Mouse (Mus musculus): ENCODE results near the gene Nova1.
A peak's percentile ranks its signal among the peaks of the same experiment; 100 is the strongest.

Gene Nova1

GRCm38 (mm10) chr12:46818856-46819347, at the start of gene Nova1:
Gene Nova1 (minus strand): TSS chr12:46818929.
- DNase-seq (ENCODE audit: low read depth, low spot score), result no peak

DNA sequence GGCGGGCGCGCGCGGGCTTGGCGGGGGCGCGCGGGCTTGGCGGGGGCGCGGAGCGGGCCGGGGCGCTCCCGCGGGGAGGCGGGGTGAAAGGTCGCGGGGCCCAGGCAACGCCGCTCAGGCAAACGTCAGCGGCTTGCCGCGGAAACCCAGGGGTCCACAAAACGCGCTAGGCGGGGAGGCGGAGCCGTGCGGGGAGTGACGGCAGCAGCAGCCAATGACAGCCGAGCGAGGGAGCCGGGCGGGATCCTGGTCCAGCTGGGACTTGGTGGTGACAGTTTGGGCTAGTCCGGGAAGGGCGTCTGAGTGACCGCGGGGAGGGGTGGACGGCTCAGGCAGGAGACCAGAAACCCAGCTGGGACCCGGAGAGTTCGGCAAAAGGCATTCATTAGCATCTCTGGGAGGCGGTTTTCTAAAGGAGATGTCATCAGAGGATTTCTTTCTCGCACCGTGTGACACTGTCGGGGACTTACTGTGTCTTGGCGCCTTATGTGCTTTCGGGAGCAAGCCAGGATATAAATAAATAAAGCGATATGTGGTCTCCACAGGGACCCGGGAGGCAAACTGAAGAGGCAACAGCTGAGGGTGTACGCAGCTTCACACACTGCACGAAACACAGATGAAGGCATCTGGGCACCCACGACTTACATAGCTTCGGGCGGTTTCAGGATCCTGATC, 756 bp upstream of the Nova1 start:
- DNase-seq (ENCODE audit: low read depth, low spot score), result peak; percentile 17

- DNase-seq (ENCODE audit: low read depth, low spot score), result no peak
These were observed 491 bp downstream of the Nova1 start for GRCm38 (mm10) chr12:46818021-46818855.

DNA sequence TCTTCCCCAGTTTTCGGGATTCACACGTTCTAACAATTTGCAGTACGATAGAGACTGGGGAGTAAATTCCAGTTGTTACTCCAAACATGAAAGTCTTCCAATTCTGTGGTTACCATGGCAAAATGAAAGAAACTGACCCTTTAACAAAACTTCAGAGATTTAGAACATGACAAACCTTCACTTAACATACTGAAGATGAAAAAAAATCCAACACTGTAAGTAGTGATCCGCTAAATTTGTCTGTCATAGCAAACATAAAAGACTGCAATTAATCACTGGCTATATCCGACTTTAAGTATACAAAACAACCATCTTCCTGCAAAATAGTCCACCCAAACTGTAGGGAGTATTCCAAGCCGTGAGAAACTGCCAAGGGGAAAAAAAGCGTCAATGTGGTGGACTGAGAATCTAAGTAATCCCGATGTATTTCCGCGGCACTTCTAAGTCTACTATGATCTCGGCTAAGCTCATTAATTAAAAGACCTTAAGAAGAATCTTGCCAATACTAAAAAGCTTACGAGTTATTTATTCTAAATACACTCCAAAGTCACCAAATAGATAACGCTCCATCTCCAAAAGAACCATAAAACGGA, 1.4 kb downstream of the Nova1 start:
- no peak for DNase-seq (ENCODE audit: low read depth, low spot score)

- no peak for DNase-seq (ENCODE audit: low read depth, low spot score)
These were observed 2.4 kb downstream of the Nova1 start for GRCm38 (mm10) chr12:46816291-46816690.

DNA sequence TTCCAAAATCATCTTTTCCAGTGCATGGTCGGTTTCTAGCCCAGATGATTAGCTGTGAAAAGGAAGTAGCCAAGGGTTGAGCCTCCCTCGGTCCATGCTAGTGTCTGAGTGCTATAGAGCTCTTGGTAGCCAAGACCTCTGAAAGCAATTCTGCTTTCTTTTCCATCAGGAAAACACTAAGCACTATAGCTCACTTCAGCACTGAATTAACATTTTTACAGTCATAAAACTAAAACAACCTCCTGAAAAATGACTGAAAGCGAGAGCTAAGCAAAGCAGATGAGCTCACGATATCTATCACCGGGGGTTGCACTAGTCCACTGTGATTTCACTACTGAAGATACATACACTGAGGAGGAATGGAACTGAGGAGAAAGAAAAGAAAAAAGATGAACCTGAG, 3.0 kb downstream of the Nova1 start:
- no peak for DNase-seq (ENCODE audit: low read depth, low spot score)

GRCm38 (mm10) chr12:46814820-46815219, 3.9 kb downstream of the Nova1 start:
- no peak for DNase-seq (ENCODE audit: low read depth, low spot score)

- DNase-seq (ENCODE audit: low read depth, low spot score), result no peak
These were observed 17.4 kb downstream of the Nova1 start for GRCm38 (mm10) chr12:46801311-46801710.

- no peak for DNase-seq (ENCODE audit: low read depth, low spot score)
These were observed 36.1 kb downstream of the Nova1 start for GRCm38 (mm10) chr12:46782301-46783280.

DNA sequence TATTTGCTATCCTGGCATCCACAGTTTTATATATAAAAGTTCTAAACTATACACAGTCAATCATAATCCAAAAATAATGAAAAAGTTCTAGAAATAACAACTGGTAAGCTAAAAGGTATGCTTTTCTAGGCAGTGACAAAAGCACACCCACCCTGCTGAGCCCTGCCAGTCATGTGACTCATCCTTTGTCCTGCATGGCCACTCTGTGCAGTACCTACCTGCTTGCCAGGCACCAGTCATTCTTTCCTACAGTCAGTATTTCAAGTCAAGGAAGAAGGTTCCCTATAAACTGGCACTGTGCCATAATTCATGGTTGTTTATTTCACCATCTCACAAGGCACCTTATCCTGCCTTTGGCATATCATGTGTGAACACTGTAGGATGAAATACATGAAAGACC, 37.2 kb downstream of the Nova1 start:
- no peak for DNase-seq (ENCODE audit: low read depth, low spot score)

DNA sequence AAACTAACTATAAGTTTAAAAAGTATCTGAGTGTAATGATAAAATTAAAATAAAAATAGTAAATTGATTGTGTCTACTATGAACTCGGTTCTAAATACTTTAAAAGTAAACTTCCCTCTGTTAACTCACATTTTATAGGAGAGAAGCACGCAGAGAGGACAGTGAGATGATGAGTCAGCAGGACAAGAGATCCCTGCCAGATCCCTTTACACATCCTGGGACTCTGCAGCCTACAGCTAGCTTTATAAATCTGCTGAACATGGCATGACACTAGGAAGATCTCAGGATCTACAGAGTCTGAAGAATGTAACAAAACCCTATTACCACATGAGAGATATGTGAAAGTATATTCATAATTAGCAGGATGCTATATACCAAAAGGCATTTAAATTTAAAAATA, 37.7 kb downstream of the Nova1 start:
- no peak for DNase-seq (ENCODE audit: low read depth, low spot score)

- DNase-seq (ENCODE audit: low read depth, low spot score), result no peak
These were observed 59.3 kb downstream of the Nova1 start for GRCm38 (mm10) chr12:46759450-46759849.

- DNase-seq (ENCODE audit: low read depth, low spot score), result no peak
These were observed 64.3 kb downstream of the Nova1 start for GRCm38 (mm10) chr12:46754325-46754848.

DNA sequence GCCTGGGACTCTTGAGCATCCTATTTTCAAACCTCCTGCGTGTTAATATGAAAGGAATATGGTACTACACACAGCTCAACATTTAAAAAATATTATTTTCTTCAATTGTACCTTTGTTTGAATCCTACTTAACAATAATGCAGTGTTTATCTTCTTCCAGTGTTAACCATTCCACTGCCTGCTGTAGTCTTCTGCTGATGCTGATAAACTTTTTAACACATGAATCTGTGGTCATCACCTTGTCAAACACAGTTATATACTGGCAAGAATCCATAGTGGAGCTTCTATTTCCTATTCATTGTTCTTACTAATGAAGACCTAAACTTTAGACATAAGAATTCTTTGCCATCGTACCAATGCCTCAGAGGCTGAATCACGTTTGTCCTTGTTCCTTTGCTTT, 65.6 kb downstream of the Nova1 start:
- no peak for DNase-seq (ENCODE audit: low read depth, low spot score)

DNA sequence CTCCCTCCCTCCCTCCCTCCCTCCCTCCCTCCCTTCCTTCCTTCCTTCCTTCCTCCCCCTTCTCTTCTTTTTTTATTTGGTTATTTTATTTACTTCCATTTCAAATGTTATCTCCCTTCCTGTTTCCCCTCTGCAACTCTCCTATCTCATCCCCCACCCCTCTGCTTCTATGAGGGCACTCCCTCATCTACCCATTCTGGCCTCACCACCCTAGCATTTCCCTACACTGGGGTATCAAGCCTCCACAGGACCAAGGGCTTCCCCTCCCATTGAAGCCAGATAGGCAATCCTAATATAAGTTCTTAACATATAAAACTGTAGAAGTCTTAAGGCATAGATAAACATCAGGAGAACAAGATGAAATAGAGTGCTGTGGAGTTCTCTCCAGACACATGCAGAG, 85.5 kb downstream of the Nova1 start:
- DNase-seq (ENCODE audit: low read depth, low spot score), result no peak

DNA sequence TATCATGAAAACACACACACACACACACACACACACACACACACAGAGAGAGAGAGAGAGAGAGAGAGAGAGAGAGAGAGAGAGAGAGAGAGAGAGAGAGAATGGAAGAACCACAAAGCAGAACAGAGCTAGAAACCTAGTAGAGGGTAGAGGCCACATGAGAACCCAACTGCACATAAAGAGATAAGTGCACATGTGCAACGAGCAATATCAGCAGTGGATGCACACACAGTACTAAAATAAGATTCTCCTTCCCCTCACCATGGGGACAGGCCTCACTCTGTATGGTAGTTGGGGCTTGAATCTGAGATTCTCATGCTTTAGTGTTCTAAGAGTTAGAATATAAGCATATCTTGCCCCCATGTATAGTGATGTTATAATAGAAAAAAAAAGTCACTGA, 86.8 kb downstream of the Nova1 start:
- no peak for DNase-seq (ENCODE audit: low read depth, low spot score)

- DNase-seq (ENCODE audit: low read depth, low spot score), result no peak
These were observed 96.8 kb downstream of the Nova1 start for GRCm38 (mm10) chr12:46721914-46722313.

- no peak for DNase-seq (ENCODE audit: low read depth, low spot score)
These were observed 99.7 kb downstream of the Nova1 start for GRCm38 (mm10) chr12:46719076-46719475.

DNA sequence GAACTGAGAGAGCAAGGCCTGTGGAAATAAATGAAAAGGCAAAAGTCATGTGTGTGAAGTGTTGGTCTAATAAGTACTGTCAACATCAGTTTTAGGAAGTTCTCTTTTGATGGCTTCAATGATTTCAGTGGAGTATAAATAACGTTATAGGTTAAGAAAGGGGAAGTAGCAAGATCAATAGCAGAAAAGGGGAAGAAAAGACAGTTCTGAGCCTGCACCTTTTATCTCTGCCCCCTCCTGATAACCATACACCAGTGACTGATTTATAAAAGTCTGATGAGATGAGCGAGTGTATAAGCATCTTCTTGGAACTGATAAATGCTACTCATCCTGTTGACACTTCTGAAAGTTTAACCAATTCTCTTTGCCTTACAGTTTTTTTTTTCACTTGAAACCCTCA, 108.6 kb downstream of the Nova1 start:
- no peak for DNase-seq (ENCODE audit: low read depth, low spot score)

- DNase-seq (ENCODE audit: low read depth, low spot score), result no peak
These were observed 109.3 kb downstream of the Nova1 start for GRCm38 (mm10) chr12:46709475-46709874.

DNA sequence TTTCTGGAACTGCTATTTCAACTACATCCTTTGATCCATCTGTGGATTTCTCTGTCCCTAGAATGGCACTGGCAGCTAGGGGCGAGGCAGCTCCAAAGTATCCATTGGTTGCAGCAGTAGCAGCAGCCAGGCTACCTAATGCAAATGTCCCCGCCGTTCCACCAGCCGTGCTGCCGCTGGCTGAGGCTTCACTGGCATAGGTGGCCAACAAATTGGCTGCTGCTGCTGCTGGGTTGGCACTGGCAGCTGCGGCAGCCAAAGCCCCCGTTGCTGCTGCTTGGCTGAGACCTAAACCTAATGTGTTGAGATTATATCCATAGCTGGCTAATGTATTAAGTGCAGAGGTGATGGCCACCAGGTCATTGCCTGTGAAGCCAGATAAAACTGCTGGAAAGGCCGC, 118.5 kb downstream of the Nova1 start:
- no peak for DNase-seq (ENCODE audit: low read depth, low spot score)
